Mouse (Mus musculus) heart, embryonic 14.5 days (tissue): ENCODE measurements at regions not wholly inside any gene's neighbourhood (a gene's known extent, or its start where the extent isn't known, plus 50 kb on each side); places are given as distances from the start of the nearest gene placed in this dataset.

Experiments used
- ATAC-seq: fragments of 200-750 bp; cut with Nextera tagmentation; 2 replicates; pipeline ENCODE4 v1.8.0; 2017; ENCODE audit warnings: low read depth, moderate TSS enrichment; ENCODE audit not compliant: insufficient number of reproducible peaks, insufficient read depth, low FRiP score
- H3K27ac ChIP-seq, 2 experiments: fragments of 200-500 bp in 1 of 2; fragments of 300-500 bp in 1 of 2; sonication (generic) in 1 of 2; replicated peaks in 1 of 2; 2 replicates each; pipeline ENCODE4 v1.5.1; 2012 to 2014; ENCODE audit warnings: low read depth in 2 of 2, low read length in 2 of 2, control low read depth in 1 of 2, mild to moderate bottlenecking in 1 of 2, mixed read lengths in 1 of 2; ENCODE audit not compliant: control insufficient read depth in 1 of 2, insufficient read depth in 1 of 2
- H3K27me3 ChIP-seq: fragments of 300-500 bp; sonication (generic); 2 replicates; pipeline ENCODE4 v1.6.1; 2014; ENCODE audit warnings: mild to moderate bottlenecking, low read length, control low read depth; ENCODE audit not compliant: control insufficient read depth, insufficient read depth
- H3K36me3 ChIP-seq: fragments of 300-500 bp; sonication (generic); 2 replicates; pipeline ENCODE4 v1.6.1; 2014; ENCODE audit warnings: mild to moderate bottlenecking, control low read depth, low read length, mixed read lengths; ENCODE audit not compliant: control insufficient read depth, insufficient read depth
- H3K4me1 ChIP-seq, 2 experiments: fragments of 200-500 bp in 1 of 2; fragments of 300-500 bp in 1 of 2; sonication (generic) in 1 of 2; 2 replicates each; pipeline ENCODE4 v1.6.1; 2012 to 2014; ENCODE audit warnings: low read length in 2 of 2, control low read depth in 1 of 2, mixed read lengths in 1 of 2; ENCODE audit not compliant: control insufficient read depth in 2 of 2, insufficient read depth in 2 of 2
- H3K4me2 ChIP-seq: fragments of 300-500 bp; sonication (generic); 2 replicates; pipeline ENCODE4 v1.6.1; 2014; ENCODE audit warnings: mild to moderate bottlenecking, low read length
- H3K4me3 ChIP-seq, 2 experiments: fragments of 200-500 bp in 1 of 2; fragments of 300-500 bp in 1 of 2; sonication (generic) in 1 of 2; 2 replicates each; pipeline ENCODE4 v1.5.1; 2012 to 2014; ENCODE audit warnings: low read length in 2 of 2, mild to moderate bottlenecking in 2 of 2, control low read depth in 1 of 2, low read depth in 1 of 2, moderate library complexity in 1 of 2; ENCODE audit not compliant: control insufficient read depth in 1 of 2, insufficient read depth in 1 of 2
- H3K9ac ChIP-seq: fragments of 300-500 bp; sonication (generic); 2 replicates; pipeline ENCODE4 v1.6.1; 2014; ENCODE audit warnings: mild to moderate bottlenecking, low read length
- H3K9me3 ChIP-seq: fragments of 300-500 bp; sonication (generic); 2 replicates; pipeline ENCODE4 v1.6.1; 2016; ENCODE audit warnings: low read length, control low read depth; ENCODE audit not compliant: control insufficient read depth
- WGBS: fragments of 180-500 bp; shearing (Covaris S2); extraction: QIAGEN DNeasy Blood & Tissue Kit; methylation state at CpG from one replicate; pipeline ENCODE4 v1.1.7; 2014; 5-methylcytosine and 5-hydroxymethylcytosine counted together

GRCm38 (mm10) chr9:104496220-104496619 lies 50.9 kb upstream of the Cpne4 start:
- H3K36me3 ChIP-seq: no peaks in the 10 kb centered on the region
- ATAC-seq: no peak
- H3K9ac ChIP-seq: no peak overlapping the region
- no peaks in the 10 kb centered on the region for H3K9me3 ChIP-seq
- no peak overlapping the region for H3K4me2 ChIP-seq
- no peaks in the 10 kb centered on the region for H3K4me1 ChIP-seq
- 66% methylated on average over 9 of the region's 9 CpGs for WGBS
- no peak overlapping the region for H3K4me3 ChIP-seq
- H3K27me3 ChIP-seq: no peaks in the 10 kb centered on the region
- H3K27ac ChIP-seq: no peak overlapping the region

- ATAC-seq: no peak
- H3K4me1 ChIP-seq: no peaks in the 10 kb centered on the region
- H3K9me3 ChIP-seq: no peaks in the 10 kb centered on the region
Observed at GRCm38 (mm10) chr9:104490696-104491095, 56.4 kb upstream of the Cpne4 start.

GRCm38 (mm10) chr9:104489383-104489782 lies 57.7 kb upstream of the Cpne4 start:
- no peaks in the 10 kb centered on the region for H3K27me3 ChIP-seq
- H3K36me3 ChIP-seq: no peaks in the 10 kb centered on the region
- no peaks in the 10 kb centered on the region for H3K9me3 ChIP-seq
- H3K4me3 ChIP-seq: no peak overlapping the region
- H3K4me1 ChIP-seq: no peaks in the 10 kb centered on the region
- no peak overlapping the region for H3K27ac ChIP-seq
- no peak overlapping the region for H3K9ac ChIP-seq
- 74% methylated on average over 6 of the region's 6 CpGs for WGBS
- no peak overlapping the region for H3K4me2 ChIP-seq
- ATAC-seq: no peak

More at GRCm38 (mm10) chr9:104490696-104491095, 56.4 kb upstream of the Cpne4 start:
- H3K4me2 ChIP-seq: no peak overlapping the region
- no peaks in the 10 kb centered on the region for H3K36me3 ChIP-seq
- no peak overlapping the region for H3K9ac ChIP-seq
- H3K27me3 ChIP-seq: no peaks in the 10 kb centered on the region
- no peak overlapping the region for H3K4me3 ChIP-seq
- H3K27ac ChIP-seq: no peak overlapping the region

DNA sequence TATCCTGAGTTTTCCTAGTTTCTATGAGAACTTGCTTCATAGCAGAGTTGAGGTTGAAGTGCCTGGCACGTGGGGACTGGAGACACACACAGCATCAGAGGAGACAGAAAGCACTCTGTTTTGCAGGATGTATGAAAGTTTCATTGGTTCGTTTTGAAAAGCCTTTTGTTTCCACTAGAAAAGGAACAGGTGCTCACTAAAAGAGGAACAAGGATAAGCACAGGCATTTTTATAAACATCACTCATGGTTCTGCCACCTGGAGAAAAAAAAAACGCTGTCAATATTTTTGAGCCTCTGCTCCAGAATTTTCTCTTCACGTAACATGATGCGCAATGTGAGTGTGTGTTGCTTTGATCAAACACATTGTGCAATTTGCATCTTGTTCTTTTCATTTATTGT lies 64.6 kb upstream of the Cpne4 start:
- H3K27me3 ChIP-seq: no peaks in the 10 kb centered on the region

GRCm38 (mm10) chr9:104480683-104481082 lies 66.4 kb upstream of the Cpne4 start:
- Histone ChIP-seq H3K27me3 (no peaks in the 10 kb centered on the region), H3K27ac (no peak overlapping the region), H3K9ac (no peak overlapping the region), H3K36me3 (no peaks in the 10 kb centered on the region), H3K4me3 (no peak overlapping the region), H3K4me2 (no peak overlapping the region), H3K9me3 (no peaks in the 10 kb centered on the region), H3K4me1 (no peaks in the 10 kb centered on the region)
- 20% methylated on average over 1 of the region's 1 CpGs for WGBS
- no peak for ATAC-seq

More for the DNA sequence above, 64.6 kb upstream of the Cpne4 start:
- ATAC-seq: no peak
- no peaks in the 10 kb centered on the region for H3K9me3 ChIP-seq
- 65% methylated on average over 5 of the region's 5 CpGs for WGBS
- H3K36me3 ChIP-seq: no peaks in the 10 kb centered on the region
- H3K4me2 ChIP-seq: no peak overlapping the region
- no peak overlapping the region for H3K4me3 ChIP-seq
- H3K9ac ChIP-seq: no peak overlapping the region
- H3K27ac ChIP-seq: no peak overlapping the region
- no peaks in the 10 kb centered on the region for H3K4me1 ChIP-seq

DNA sequence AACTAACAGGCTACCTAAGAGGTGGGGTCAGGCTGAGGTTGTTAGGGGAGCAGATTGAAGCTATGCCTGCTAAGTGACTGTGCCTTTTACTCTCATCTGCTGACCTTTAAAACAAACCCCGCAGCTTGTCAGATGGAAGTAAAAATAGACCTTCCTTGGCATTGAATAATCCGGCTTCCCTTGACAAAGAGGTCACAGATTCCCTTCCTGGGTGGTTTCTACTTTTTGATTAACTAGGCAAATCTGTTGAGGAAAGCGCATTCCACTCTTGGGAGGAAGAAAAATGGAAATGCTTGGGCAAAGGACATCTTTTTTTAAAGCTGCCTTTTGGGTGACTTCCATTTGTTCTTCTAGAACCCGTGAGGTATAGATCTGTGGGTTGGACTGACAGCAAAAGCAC lies 72.3 kb upstream of the Cpne4 start:
- Histone ChIP-seq H3K27ac (no peak overlapping the region), H3K36me3 (no peaks in the 10 kb centered on the region), H3K4me1 (no peaks in the 10 kb centered on the region), H3K9me3 (no peaks in the 10 kb centered on the region), H3K27me3 (no peaks in the 10 kb centered on the region), H3K9ac (no peak overlapping the region), H3K4me3 (no peak overlapping the region), H3K4me2 (no peak overlapping the region)
- 55% methylated on average over 4 of the region's 4 CpGs for WGBS
- ATAC-seq: no peak

GRCm38 (mm10) chr9:104467238-104467637 lies 79.8 kb upstream of the Cpne4 start:
- Histone ChIP-seq H3K27me3 (no peaks in the 10 kb centered on the region), H3K4me2 (no peak overlapping the region), H3K36me3 (no peaks in the 10 kb centered on the region), H3K4me1 (no peaks in the 10 kb centered on the region), H3K4me3 (no peak overlapping the region), H3K27ac (no peak overlapping the region), H3K9me3 (no peaks in the 10 kb centered on the region), H3K9ac (no peak overlapping the region)
- WGBS: 35% methylated on average over 1 of the region's 1 CpGs
- ATAC-seq: no peak

DNA sequence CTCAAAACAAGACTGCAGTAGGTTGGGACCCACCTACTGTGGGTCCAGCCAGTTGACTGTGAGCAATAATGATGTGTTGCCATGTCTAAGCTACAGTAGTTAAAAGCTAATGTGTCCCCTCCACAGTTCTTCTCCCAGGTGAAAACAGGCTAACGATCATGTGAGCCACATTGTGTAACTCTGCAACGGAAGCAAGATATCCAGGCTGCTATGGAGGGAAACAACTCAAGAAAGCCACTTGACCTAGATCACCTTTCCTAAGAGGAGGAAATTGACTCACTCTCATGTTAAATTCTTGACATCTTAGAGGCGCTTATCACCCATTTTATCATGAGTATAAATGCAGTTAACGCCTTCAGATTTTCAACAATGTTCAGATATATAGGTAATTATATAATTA lies 83.4 kb upstream of the Cpne4 start:
- WGBS: 60% methylated on average over 4 of the region's 4 CpGs
- H3K36me3 ChIP-seq: no peaks in the 10 kb centered on the region

More for the DNA sequence above, 83.4 kb upstream of the Cpne4 start:
- Histone ChIP-seq H3K4me3 (no peak overlapping the region), H3K27ac (no peak overlapping the region), H3K9me3 (no peaks in the 10 kb centered on the region), H3K4me2 (no peak overlapping the region), H3K27me3 (no peaks in the 10 kb centered on the region), H3K9ac (no peak overlapping the region), H3K4me1 (no peaks in the 10 kb centered on the region)
- ATAC-seq: no peak
